Mouse (Mus musculus) limb, embryonic 13.5 days (tissue): ENCODE measurements around the gene Amigo1. TPM values are rescaled to one million over a fixed set of nuclear protein-coding genes. Genes with fewer than 3 reads are reported as not detected.

Source experiments
- ATAC-seq: fragments of 200-750 bp; cut with Nextera tagmentation; 2 replicates; pipeline ENCODE4 v1.8.0; 2017; ENCODE audit warnings: low read depth, moderate number of reproducible peaks, moderate TSS enrichment; ENCODE audit not compliant: low FRiP score
- H3K27ac ChIP-seq: fragments of 300-500 bp; sonication (generic); 2 replicates; pipeline ENCODE4 v1.5.1; 2015; ENCODE audit warnings: inconsistent platforms, mild to moderate bottlenecking, moderate library complexity
- H3K27me3 ChIP-seq: fragments of 300-500 bp; sonication (generic); 2 replicates; pipeline ENCODE4 v1.6.1; 2015; ENCODE audit warnings: mild to moderate bottlenecking, inconsistent platforms
- H3K36me3 ChIP-seq: fragments of 300-500 bp; sonication (generic); 2 replicates; pipeline ENCODE4 v1.6.1; 2015; ENCODE audit warnings: inconsistent platforms, mild to moderate bottlenecking, moderate library complexity
- H3K4me1 ChIP-seq: fragments of 300-500 bp; sonication (generic); 2 replicates; pipeline ENCODE4 v1.6.1; 2015; ENCODE audit warnings: inconsistent platforms
- H3K4me2 ChIP-seq: fragments of 300-500 bp; sonication (generic); replicated peaks from 2 replicates; pipeline ENCODE4 v1.6.1; 2015; ENCODE audit warnings: inconsistent platforms, mild to moderate bottlenecking, moderate library complexity
- H3K4me3 ChIP-seq: fragments of 300-500 bp; sonication (generic); 2 replicates; pipeline ENCODE4 v1.5.1; 2015; ENCODE audit warnings: moderate library complexity, mild to moderate bottlenecking, inconsistent platforms
- H3K9ac ChIP-seq: fragments of 300-500 bp; sonication (generic); 2 replicates; pipeline ENCODE4 v1.6.1; 2015; ENCODE audit warnings: mild to moderate bottlenecking, inconsistent platforms
- H3K9me3 ChIP-seq: fragments of 300-500 bp; sonication (generic); 2 replicates; pipeline ENCODE4 v1.6.1; 2016; ENCODE audit warnings: inconsistent platforms
- WGBS: fragments of 180-500 bp; shearing (Covaris S2); methylation state at CpG from one replicate; pipeline ENCODE4 v1.1.7; 2015; 5-methylcytosine and 5-hydroxymethylcytosine counted together
- polyA plus RNA-seq: library from polyadenylated mRNA; unstranded; fragments of >200 nt; fragmentation: Nextera tagmentation; extraction: Ambion mirVana; gene quantifications from 2 replicates; pipeline ENCODE4 v1.2.1, GENCODE M21; 2015

Amigo1 gene
- polyA plus RNA-seq, 1 experiment from 2014 or later = 4.4 TPM

- ATAC-seq = no peak
- WGBS = 86% methylated on average over 11 of the region's 11 CpGs
- Histone ChIP-seq H3K27me3 (no peaks in the 10 kb centered on the region), H3K27ac (no peak overlapping the region), H3K4me1 (peaks cover 56% of the 10 kb centered on the region), H3K4me3 (no peak overlapping the region), H3K9me3 (no peaks in the 10 kb centered on the region), H3K4me2 (no peak overlapping the region), H3K36me3 (peaks cover 72% of the 10 kb centered on the region), H3K9ac (no peak overlapping the region)
Observed at GRCm38 (mm10) chr3:108203621-108204325, 17.6 kb downstream of the Amigo1 start.

DNA sequence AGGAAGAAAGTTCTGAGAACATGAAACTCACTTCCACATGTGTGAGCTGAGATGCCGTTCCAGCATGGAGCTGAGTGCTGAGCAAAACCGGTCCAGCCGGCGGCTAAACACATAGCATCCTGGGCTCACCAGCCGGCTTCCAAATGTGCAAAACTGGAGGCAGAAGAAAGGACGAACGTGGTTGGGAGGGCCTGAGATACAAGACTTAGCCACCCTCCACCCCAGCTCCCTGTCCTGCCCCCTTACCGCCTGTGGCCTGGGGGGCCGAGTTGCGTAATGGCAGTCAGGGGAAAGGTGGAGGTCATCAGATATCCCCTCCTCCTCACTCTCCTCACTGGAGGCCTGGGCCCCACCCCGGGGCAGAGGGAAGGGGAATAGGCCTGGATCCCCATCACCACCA lies 18.3 kb downstream of the Amigo1 start:
- Histone ChIP-seq H3K4me1 (peaks cover 63% of the 10 kb centered on the region), H3K9ac (no peak overlapping the region), H3K4me2 (no peak overlapping the region), H3K36me3 (peaks cover 66% of the 10 kb centered on the region), H3K27ac (no peak overlapping the region), H3K27me3 (no peaks in the 10 kb centered on the region), H3K4me3 (no peak overlapping the region), H3K9me3 (no peaks in the 10 kb centered on the region)
- WGBS = 88% methylated on average over 11 of the region's 11 CpGs
- ATAC-seq = no peak

GRCm38 (mm10) chr3:108205601-108206000 lies 19.5 kb downstream of the Amigo1 start:
- H3K36me3 ChIP-seq = peaks cover 66% of the 10 kb centered on the region
- H3K4me1 ChIP-seq = peaks cover 55% of the 10 kb centered on the region
- no peak overlapping the region for H3K4me3 ChIP-seq
- no peaks in the 10 kb centered on the region for H3K9me3 ChIP-seq
- H3K9ac ChIP-seq = no peak overlapping the region
- ATAC-seq = no peak
- no peak overlapping the region for H3K4me2 ChIP-seq
- H3K27ac ChIP-seq = no peak overlapping the region
- H3K27me3 ChIP-seq = no peaks in the 10 kb centered on the region
- WGBS = 91% methylated on average over 8 of the region's 8 CpGs

- H3K36me3 ChIP-seq = peaks cover 62% of the 10 kb centered on the region
Observed at GRCm38 (mm10) chr3:108206731-108207375, 20.7 kb downstream of the Amigo1 start.

GRCm38 (mm10) chr3:108209001-108209400 lies 22.9 kb downstream of the Amigo1 start:
- no peaks in the 10 kb centered on the region for H3K9me3 ChIP-seq
- no peak overlapping the region for H3K27ac ChIP-seq
- ATAC-seq = no peak
- H3K4me2 ChIP-seq = peak overlapping the region; percentile 89
- peak overlapping the region; percentile 81 for H3K9ac ChIP-seq
- peaks cover 34% of the 10 kb centered on the region for H3K4me1 ChIP-seq
- H3K27me3 ChIP-seq = no peaks in the 10 kb centered on the region
- 43% methylated on average over 3 of the region's 3 CpGs for WGBS
- H3K4me3 ChIP-seq = peak overlapping the region; percentile 60
- peaks cover 41% of the 10 kb centered on the region for H3K36me3 ChIP-seq

More at GRCm38 (mm10) chr3:108206731-108207375, 20.7 kb downstream of the Amigo1 start:
- 77% methylated on average over 15 of the region's 15 CpGs for WGBS
- Histone ChIP-seq H3K4me2 (peak overlapping the region; percentile 19; the same call in 1 of the 2 replicates), H3K27ac (no peak overlapping the region), H3K4me1 (peaks cover 48% of the 10 kb centered on the region), H3K9me3 (no peaks in the 10 kb centered on the region), H3K9ac (no peak overlapping the region), H3K4me3 (no peak overlapping the region), H3K27me3 (no peaks in the 10 kb centered on the region)
- ATAC-seq = no peak; the same call in 1 of the 2 replicates

GRCm38 (mm10) chr3:108209536-108209935 lies 23.4 kb downstream of the Amigo1 start:
- no peak for ATAC-seq
- H3K27me3 ChIP-seq = no peaks in the 10 kb centered on the region
- WGBS = 6% methylated on average over 8 of the region's 8 CpGs

GRCm38 (mm10) chr3:108209946-108210770 lies 24.0 kb downstream of the Amigo1 start:
- H3K4me2 ChIP-seq = peak overlapping the region; percentile 89
- WGBS = under 1% methylated on average over 63 of the region's 72 CpGs
- H3K36me3 ChIP-seq = peaks cover 31% of the 10 kb centered on the region
- peak; percentile 95 for ATAC-seq
- H3K4me1 ChIP-seq = peaks cover 34% of the 10 kb centered on the region
- H3K9ac ChIP-seq = peak overlapping the region; percentile 81
- no peaks in the 10 kb centered on the region for H3K27me3 ChIP-seq
- no peaks in the 10 kb centered on the region for H3K9me3 ChIP-seq
- peak overlapping the region; percentile 89 for H3K27ac ChIP-seq
- peak overlapping the region; percentile 60 for H3K4me3 ChIP-seq

More at GRCm38 (mm10) chr3:108209536-108209935, 23.4 kb downstream of the Amigo1 start:
- peak overlapping the region; percentile 60 for H3K4me3 ChIP-seq
- H3K36me3 ChIP-seq = peaks cover 37% of the 10 kb centered on the region
- H3K27ac ChIP-seq = peak overlapping the region; percentile 89
- H3K4me1 ChIP-seq = peaks cover 34% of the 10 kb centered on the region
- peak overlapping the region; percentile 89 for H3K4me2 ChIP-seq
- peak overlapping the region; percentile 81 for H3K9ac ChIP-seq
- H3K9me3 ChIP-seq = no peaks in the 10 kb centered on the region

GRCm38 (mm10) chr3:108210771-108211139 lies 24.6 kb downstream of the Amigo1 start, which contains the start of gene Atxn7l2:
Gene Atxn7l2 (minus strand): TSS chr3:108210934.
- Histone ChIP-seq H3K4me1 (peaks cover 34% of the 10 kb centered on the region), H3K4me2 (peak within 1 kb of the TSS; percentile 89), H3K27ac (peak within 1 kb of the TSS; percentile 89), H3K4me3 (peak within 1 kb of the TSS; percentile 60), H3K36me3 (peaks cover 25% of the 10 kb centered on the region), H3K27me3 (no peaks in the 10 kb centered on the region), H3K9ac (peak within 1 kb of the TSS; percentile 81), H3K9me3 (no peaks in the 10 kb centered on the region)
- whole genome bisulfite sequencing = under 1% methylated on average over 14 of the region's 14 CpGs
- ATAC-seq = peak; percentile 86

- Histone ChIP-seq H3K27ac (no peak overlapping the region), H3K27me3 (no peaks in the 10 kb centered on the region), H3K4me3 (no peak overlapping the region), H3K9me3 (no peaks in the 10 kb centered on the region), H3K4me2 (0 out of 2 replicates have a peak overlapping the region, but pooled peaks have one; percentile 89), H3K4me1 (peaks cover 28% of the 10 kb centered on the region), H3K9ac (no peak overlapping the region), H3K36me3 (peaks cover 14% of the 10 kb centered on the region)
- no peak for ATAC-seq
- 81% methylated on average over 6 of the region's 6 CpGs for WGBS
Observed at GRCm38 (mm10) chr3:108211845-108212244, 25.7 kb downstream of the Amigo1 start.

GRCm38 (mm10) chr3:108212406-108212805 lies 26.3 kb downstream of the Amigo1 start:
- Histone ChIP-seq H3K4me1 (peaks cover 23% of the 10 kb centered on the region), H3K4me2 (no peak overlapping the region), H3K9ac (no peak overlapping the region), H3K9me3 (no peaks in the 10 kb centered on the region), H3K27ac (no peak overlapping the region), H3K36me3 (peaks cover 8% of the 10 kb centered on the region), H3K27me3 (no peaks in the 10 kb centered on the region), H3K4me3 (no peak overlapping the region)
- ATAC-seq = no peak
- WGBS = 84% methylated on average over 8 of the region's 8 CpGs

DNA sequence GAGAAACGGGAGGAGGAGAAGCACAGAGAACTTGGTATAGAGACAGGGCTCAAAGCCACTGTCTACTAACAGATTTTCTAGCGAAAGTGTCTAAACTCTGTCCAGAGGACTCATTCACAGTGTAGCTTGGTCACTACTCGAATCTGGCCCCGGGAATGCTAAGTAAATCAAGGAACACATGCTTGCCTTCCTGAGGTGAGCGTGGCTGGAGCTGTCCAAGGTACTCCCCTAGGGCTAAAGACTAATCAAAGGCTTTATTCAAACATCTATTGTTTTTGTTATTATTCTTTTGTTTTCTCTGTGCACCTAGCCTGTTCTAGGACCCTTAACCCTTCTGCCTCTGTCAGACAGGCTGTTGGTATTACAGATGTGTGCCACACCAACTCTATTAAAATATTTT lies 28.6 kb downstream of the Amigo1 start:
- Histone ChIP-seq H3K27me3 (no peaks in the 10 kb centered on the region), H3K4me3 (no peak overlapping the region), H3K9ac (no peak overlapping the region), H3K9me3 (no peaks in the 10 kb centered on the region), H3K36me3 (no peaks in the 10 kb centered on the region), H3K4me2 (no peak overlapping the region), H3K4me1 (peaks cover 5% of the 10 kb centered on the region), H3K27ac (no peak overlapping the region)
- no peak for ATAC-seq
- 10% methylated on average over 5 of the region's 5 CpGs for WGBS

DNA sequence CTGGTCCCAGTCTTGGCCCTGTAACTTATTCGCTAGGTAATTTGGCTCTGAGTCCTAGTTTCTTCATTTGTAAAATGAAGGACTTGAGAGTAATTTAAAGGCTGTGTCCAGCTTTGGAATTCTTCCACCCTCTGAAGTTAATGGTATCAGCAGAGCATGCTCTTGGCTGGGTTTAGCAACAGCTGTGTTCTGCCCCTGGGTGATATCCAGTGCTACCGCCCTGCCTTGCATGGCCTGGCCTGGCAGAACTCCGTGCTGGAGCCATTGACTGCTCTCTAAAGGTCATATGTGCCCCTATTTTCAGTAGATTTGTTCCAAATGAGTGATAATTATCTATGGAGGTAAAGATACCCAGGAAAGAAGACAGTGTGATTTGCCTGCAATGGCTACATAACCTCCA lies 34.5 kb downstream of the Amigo1 start:
- Histone ChIP-seq H3K4me2 (no peak overlapping the region), H3K4me3 (no peak overlapping the region), H3K9ac (no peak overlapping the region), H3K4me1 (no peaks in the 10 kb centered on the region), H3K36me3 (no peaks in the 10 kb centered on the region), H3K9me3 (no peaks in the 10 kb centered on the region), H3K27me3 (peaks cover 46% of the 10 kb centered on the region), H3K27ac (no peak overlapping the region)
- no peak for ATAC-seq
- 74% methylated on average over 3 of the region's 3 CpGs for WGBS
